Mouse (Mus musculus) neural tube, embryonic 11.5 days (tissue): Measurements from ENCODE around the gene Ldlrad3. TPM values are rescaled to one million over a fixed set of nuclear protein-coding genes. Genes with fewer than 3 reads are reported as not detected.

Experiments
- ATAC-seq: fragments of 200-750 bp; cut with Nextera tagmentation; 2 replicates; pipeline ENCODE4 v1.8.0; 2017; ENCODE audit warnings: moderate number of reproducible peaks, mild to moderate bottlenecking, moderate TSS enrichment, moderate library complexity; ENCODE audit not compliant: insufficient read depth, low FRiP score, low TSS enrichment
- DNase-seq: peaks from one replicate; pipeline ENCODE4 v3.0.0-alpha.2; 2015; ENCODE audit warnings: low spot score
- H3K27ac ChIP-seq: fragments of 300-500 bp; sonication (generic); 2 replicates; pipeline ENCODE4 v1.5.1; 2014; ENCODE audit warnings: low read depth, mild to moderate bottlenecking, low read length
- H3K27me3 ChIP-seq: fragments of 300-500 bp; sonication (generic); 2 replicates; pipeline ENCODE4 v1.6.1; 2014; ENCODE audit warnings: mild to moderate bottlenecking, low read length, mixed read lengths; ENCODE audit not compliant: control insufficient read depth, insufficient read depth
- H3K36me3 ChIP-seq: fragments of 300-500 bp; sonication (generic); 2 replicates; pipeline ENCODE4 v1.6.1; 2014; ENCODE audit warnings: mild to moderate bottlenecking, low read length, moderate library complexity, mixed read lengths; ENCODE audit not compliant: control insufficient read depth, insufficient read depth
- H3K4me1 ChIP-seq: fragments of 300-500 bp; sonication (generic); 2 replicates; pipeline ENCODE4 v1.6.1; 2014; ENCODE audit warnings: low read length, mixed read lengths; ENCODE audit not compliant: control insufficient read depth, insufficient read depth
- H3K4me2 ChIP-seq: fragments of 300-500 bp; sonication (generic); 2 replicates; pipeline ENCODE4 v1.6.1; 2014; ENCODE audit warnings: low read depth, mild to moderate bottlenecking, moderate library complexity
- H3K4me3 ChIP-seq: fragments of 300-500 bp; sonication (generic); 2 replicates; pipeline ENCODE4 v1.5.1; 2014; ENCODE audit warnings: low read depth, low read length
- H3K9ac ChIP-seq: fragments of 300-500 bp; sonication (generic); 2 replicates; pipeline ENCODE4 v1.6.1; 2014; ENCODE audit warnings: mild to moderate bottlenecking, low read length
- H3K9me3 ChIP-seq: fragments of 300-500 bp; sonication (generic); 2 replicates; pipeline ENCODE4 v1.6.1; 2016; ENCODE audit warnings: low read length; ENCODE audit not compliant: control insufficient read depth
- WGBS: fragments of 180-500 bp; shearing (Covaris S2); extraction: QIAGEN DNeasy Blood & Tissue Kit; methylation state at CpG from one replicate; pipeline ENCODE4 v1.1.7; 2014; 5-methylcytosine and 5-hydroxymethylcytosine counted together
- polyA plus RNA-seq: library from polyadenylated mRNA; unstranded; fragments of >200 nt; fragmentation: Nextera tagmentation; extraction: Ambion mirVana; gene quantifications from 2 replicates; pipeline ENCODE4 v1.2.1, GENCODE M21; 2014

Ldlrad3 gene
- polyA plus RNA-seq, 1 experiment from 2014 or later: 64.9 TPM

GRCm38 (mm10) chr2:101908773-101909172, 277.4 kb downstream of the Ldlrad3 start:
- 79% methylated on average over 13 of the region's 13 CpGs for WGBS
- Histone ChIP-seq H3K4me1 (peaks cover 2% of the 10 kb centered on the region), H3K27me3 (no peaks in the 10 kb centered on the region), H3K9me3 (no peaks in the 10 kb centered on the region), H3K4me3 (no peak overlapping the region), H3K36me3 (no peaks in the 10 kb centered on the region), H3K27ac (no peak overlapping the region), H3K4me2 (no peak overlapping the region), H3K9ac (no peak overlapping the region)
- no peak for DNase-seq
- ATAC-seq: no peak

GRCm38 (mm10) chr2:101907386-101908022, 278.7 kb downstream of the Ldlrad3 start:
- Histone ChIP-seq H3K4me1 (peaks cover 2% of the 10 kb centered on the region), H3K4me3 (no peak overlapping the region), H3K9me3 (no peaks in the 10 kb centered on the region), H3K27me3 (no peaks in the 10 kb centered on the region), H3K4me2 (no peak overlapping the region), H3K27ac (no peak overlapping the region), H3K9ac (no peak overlapping the region), H3K36me3 (no peaks in the 10 kb centered on the region)
- 60% methylated on average over 10 of the region's 10 CpGs for WGBS
- DNase-seq (no peak), ATAC-seq (no peak)

GRCm38 (mm10) chr2:101906379-101906690, 279.9 kb downstream of the Ldlrad3 start:
- peaks cover 2% of the 10 kb centered on the region for H3K4me1 ChIP-seq
- H3K4me2 ChIP-seq: no peak overlapping the region
- 76% methylated on average over 5 of the region's 5 CpGs for whole genome bisulfite sequencing
- no peak overlapping the region for H3K27ac ChIP-seq
- DNase-seq: no peak
- 0 out of 2 replicates have a peak overlapping the region, but pooled peaks have one; percentile 3 for H3K9ac ChIP-seq
- H3K4me3 ChIP-seq: no peak overlapping the region
- H3K27me3 ChIP-seq: no peaks in the 10 kb centered on the region
- 0 out of 2 replicates have a peak, but pooled peaks have one; percentile 21 for ATAC-seq
- no peaks in the 10 kb centered on the region for H3K9me3 ChIP-seq
- no peaks in the 10 kb centered on the region for H3K36me3 ChIP-seq

- H3K4me2 ChIP-seq: no peak overlapping the region
- no peak overlapping the region for H3K27ac ChIP-seq
- ATAC-seq: peak; percentile 68
- H3K4me3 ChIP-seq: no peak overlapping the region
- peaks cover 2% of the 10 kb centered on the region for H3K4me1 ChIP-seq
- H3K9me3 ChIP-seq: no peaks in the 10 kb centered on the region
- 28% methylated on average over 21 of the region's 21 CpGs for WGBS
- H3K27me3 ChIP-seq: no peaks in the 10 kb centered on the region
- H3K9ac ChIP-seq: peak overlapping the region; percentile 3; the same call in 1 of the 2 replicates
- H3K36me3 ChIP-seq: no peaks in the 10 kb centered on the region
- DNase-seq: peak; percentile 85
Measured at GRCm38 (mm10) chr2:101905534-101906378, 280.4 kb downstream of the Ldlrad3 start.

- Histone ChIP-seq H3K4me3 (no peak overlapping the region), H3K4me2 (no peak overlapping the region), H3K27ac (no peak overlapping the region), H3K36me3 (no peaks in the 10 kb centered on the region), H3K9me3 (no peaks in the 10 kb centered on the region), H3K9ac (no peak overlapping the region), H3K4me1 (no peaks in the 10 kb centered on the region; the same call in 1 of the 2 replicates), H3K27me3 (no peaks in the 10 kb centered on the region)
- ATAC-seq: no peak
- 83% methylated on average over 4 of the region's 4 CpGs for WGBS
- DNase-seq: no peak
Measured at GRCm38 (mm10) chr2:101902196-101902595, 284.0 kb downstream of the Ldlrad3 start.

Other genes starting within 250 kb of the Ldlrad3 start
- 48.4 and 52.2 TPM in 2 replicates for gene Trim44, start 221.4 kb upstream of the Ldlrad3 start, polyA plus RNA-seq